ENCODE assay signal across 8 mouse cellular contexts in genomic region chr2:31339826-31340225, GRCm38 (mm10). TPM values are rescaled to one million over a fixed set of nuclear protein-coding genes. Genes with fewer than 3 reads are reported as not detected.
A peak's percentile ranks its signal among the peaks of the same experiment; 100 is the strongest.
DNase-seq lines count a peak whose midpoint lies in the region.

No protein-coding gene starts in this region.

- peak; percentile 20 for DNase-seq in adrenal gland, adult 2 months
- no peak for DNase-seq in adrenal gland, postnatal 4 days (ENCODE audit: low spot score in 2 of 2)
- peak; percentile 84 for DNase-seq in forelimb bud, embryonic 11.5 days (ENCODE audit: low read depth, low spot score)
- peak; percentile 41 for DNase-seq in kidney, adult 9 months
- DNase-seq in lung, postnatal 4 days, result peak; percentile 67 to 87
- no peak for DNase-seq in natural killer cell, adult 2 months (ENCODE audit: low spot score in 2 of 2)
- no peak for DNase-seq in thymus, postnatal 25 days
- DNase-seq in right cerebral cortex, postnatal 36 days (ENCODE audit: low spot score in 2 of 2), result no peak

RNA-seq across cellular contexts. Expression of gene Hmcn2, which starts 25.6 kb away (rescaled TPM):
- under 1 TPM; 0.93 to 0.95 TPM for total RNA-seq in adrenal gland, adult 2 months (2021)
- 8.3 and 9.4 TPM in 2 replicates for polyA plus RNA-seq in adrenal gland, adult 2 months (2012; rRNA removed)
- total RNA-seq in adrenal gland, postnatal 4 days (2021), result 1 to 10 TPM; 2.7 TPM

Comparison
In these comparisons a context has a peak if more than half of its experiments do, and no peak if none do; other contexts are left out.
1. DNase-seq: peak in adrenal gland, adult 2 months (single experiment), forelimb bud, embryonic 11.5 days (single experiment), kidney, adult 9 months (single experiment) and lung, postnatal 4 days (2 of 2); none in adrenal gland, postnatal 4 days (0 of 2), natural killer cell, adult 2 months (0 of 2), thymus, postnatal 25 days (single experiment) and right cerebral cortex, postnatal 36 days (0 of 2).